Mouse (Mus musculus): ENCODE measurements at regions not wholly inside any gene's neighbourhood (a gene's known extent, or its start where the extent isn't known, plus 50 kb on each side); places are given as distances from the start of the nearest gene placed in this dataset.

GRCm38 (mm10) chr9:47253836-47254657, 255.5 kb downstream of the Gm4791 start:
- Histone ChIP-seq H3K27me3 (replicated peaks; ENCODE audit: control insufficient read depth, insufficient read depth, low read length) (no peaks in the 10 kb centered on the region), H3K9ac (ENCODE audit: low read length) (no peak overlapping the region), H3K4me1 (replicated peaks; ENCODE audit: control insufficient read depth, insufficient read depth, low read length) (no peaks in the 10 kb centered on the region), H3K27ac (ENCODE audit: low read depth) (no peak overlapping the region), H3K4me2 (ENCODE audit: low read length) (no peak overlapping the region), H3K9me3 (ENCODE audit: control insufficient read depth, low read length) (no peaks in the 10 kb centered on the region), H3K4me3 (ENCODE audit: low read depth, low read length) (no peak overlapping the region), H3K36me3 (ENCODE audit: control insufficient read depth, insufficient read depth, low read length) (no peaks in the 10 kb centered on the region)
- 43% methylated on average over 13 of the region's 13 CpGs for WGBS
- no peak for DNase-seq (ENCODE audit: low spot score)
- ATAC-seq (replicated peaks; ENCODE audit: low FRiP score, low TSS enrichment, low read depth): 0 out of 2 replicates have a peak, but pooled peaks have one; percentile 55

GRCm38 (mm10) chr9:47265946-47266490, 264.0 kb upstream of the Cadm1 start:
- Histone ChIP-seq H3K9me3 (ENCODE audit: control insufficient read depth, low read length) (no peaks in the 10 kb centered on the region), H3K4me3 (ENCODE audit: low read depth, low read length) (no peak overlapping the region), H3K36me3 (ENCODE audit: control insufficient read depth, insufficient read depth, low read length) (no peaks in the 10 kb centered on the region), H3K4me1 (replicated peaks; ENCODE audit: control insufficient read depth, insufficient read depth, low read length) (0 out of 2 replicates have a peak, but pooled peaks cover 4% of the 10 kb centered on the region), H3K9ac (ENCODE audit: low read length) (no peak overlapping the region), H3K27ac (ENCODE audit: low read depth) (no peak overlapping the region), H3K27me3 (replicated peaks; ENCODE audit: control insufficient read depth, insufficient read depth, low read length) (no peaks in the 10 kb centered on the region), H3K4me2 (ENCODE audit: low read length) (no peak overlapping the region)
- ATAC-seq (replicated peaks; ENCODE audit: low FRiP score, low TSS enrichment, low read depth): no peak
- 52% methylated on average over 9 of the region's 9 CpGs for WGBS
- DNase-seq (ENCODE audit: low spot score): no peak

- Histone ChIP-seq H3K4me1 (replicated peaks; ENCODE audit: control insufficient read depth, insufficient read depth, low read length) (peaks cover 21% of the 10 kb centered on the region), H3K4me3 (ENCODE audit: low read depth, low read length) (no peak overlapping the region), H3K4me2 (ENCODE audit: low read length) (no peak overlapping the region), H3K27me3 (replicated peaks; ENCODE audit: control insufficient read depth, insufficient read depth, low read length) (no peaks in the 10 kb centered on the region), H3K9me3 (ENCODE audit: control insufficient read depth, low read length) (no peaks in the 10 kb centered on the region), H3K36me3 (ENCODE audit: control insufficient read depth, insufficient read depth, low read length) (no peaks in the 10 kb centered on the region), H3K27ac (ENCODE audit: low read depth) (peak overlapping the region; percentile 14; the same call in 1 of the 2 replicates), H3K9ac (ENCODE audit: low read length) (no peak overlapping the region)
- DNase-seq (ENCODE audit: low spot score): peak; percentile 61
- WGBS: 39% methylated on average over 12 of the region's 12 CpGs
- peak; percentile 82 for ATAC-seq (replicated peaks; ENCODE audit: low FRiP score, low TSS enrichment, low read depth)
These were observed 253.5 kb upstream of the Cadm1 start for GRCm38 (mm10) chr9:47276303-47277005.

- H3K9me3 ChIP-seq (ENCODE audit: control insufficient read depth, low read length): no peaks in the 10 kb centered on the region
- H3K27me3 ChIP-seq (replicated peaks; ENCODE audit: control insufficient read depth, insufficient read depth, low read length): no peaks in the 10 kb centered on the region
- ATAC-seq (replicated peaks; ENCODE audit: low FRiP score, low TSS enrichment, low read depth) (no peak), DNase-seq (ENCODE audit: low spot score) (no peak)
- H3K36me3 ChIP-seq (ENCODE audit: control insufficient read depth, insufficient read depth, low read length): no peaks in the 10 kb centered on the region
- H3K4me1 ChIP-seq (replicated peaks; ENCODE audit: control insufficient read depth, insufficient read depth, low read length): peaks cover 21% of the 10 kb centered on the region
- no peak overlapping the region for H3K9ac ChIP-seq (ENCODE audit: low read length)
- 73% methylated on average over 6 of the region's 6 CpGs for WGBS
- no peak overlapping the region for H3K4me3 ChIP-seq (ENCODE audit: low read depth, low read length)
- no peak overlapping the region for H3K4me2 ChIP-seq (ENCODE audit: low read length)
- H3K27ac ChIP-seq (ENCODE audit: low read depth): 0 out of 2 replicates have a peak overlapping the region, but pooled peaks have one; percentile 0
These were observed 250.6 kb upstream of the Cadm1 start for GRCm38 (mm10) chr9:47279410-47279809.

- H3K9ac ChIP-seq (ENCODE audit: low read length): no peak overlapping the region
- no peak overlapping the region for H3K4me2 ChIP-seq (ENCODE audit: low read length)
- peak overlapping the region; percentile 0; the same call in 1 of the 2 replicates for H3K27ac ChIP-seq (ENCODE audit: low read depth)
- H3K4me1 ChIP-seq (replicated peaks; ENCODE audit: control insufficient read depth, insufficient read depth, low read length): peaks cover 19% of the 10 kb centered on the region
- ATAC-seq (replicated peaks; ENCODE audit: low FRiP score, low TSS enrichment, low read depth): no peak
- DNase-seq (ENCODE audit: low spot score): peak; percentile 62
- no peaks in the 10 kb centered on the region for H3K9me3 ChIP-seq (ENCODE audit: control insufficient read depth, low read length)
- no peak overlapping the region for H3K4me3 ChIP-seq (ENCODE audit: low read depth, low read length)
- WGBS: 49% methylated on average over 7 of the region's 7 CpGs
- H3K36me3 ChIP-seq (ENCODE audit: control insufficient read depth, insufficient read depth, low read length): no peaks in the 10 kb centered on the region
- no peaks in the 10 kb centered on the region for H3K27me3 ChIP-seq (replicated peaks; ENCODE audit: control insufficient read depth, insufficient read depth, low read length)
These were observed 249.8 kb upstream of the Cadm1 start for GRCm38 (mm10) chr9:47280146-47280545.

GRCm38 (mm10) chr9:47280598-47280997, 249.4 kb upstream of the Cadm1 start:
- Histone ChIP-seq H3K4me1 (replicated peaks; ENCODE audit: control insufficient read depth, insufficient read depth, low read length) (peaks cover 17% of the 10 kb centered on the region), H3K4me3 (ENCODE audit: low read depth, low read length) (no peak overlapping the region), H3K36me3 (ENCODE audit: control insufficient read depth, insufficient read depth, low read length) (no peaks in the 10 kb centered on the region), H3K4me2 (ENCODE audit: low read length) (no peak overlapping the region), H3K9ac (ENCODE audit: low read length) (no peak overlapping the region), H3K27me3 (replicated peaks; ENCODE audit: control insufficient read depth, insufficient read depth, low read length) (no peaks in the 10 kb centered on the region), H3K27ac (ENCODE audit: low read depth) (peak overlapping the region; percentile 0; the same call in 1 of the 2 replicates), H3K9me3 (ENCODE audit: control insufficient read depth, low read length) (no peaks in the 10 kb centered on the region)
- no peak for DNase-seq (ENCODE audit: low spot score)
- WGBS: 55% methylated on average over 8 of the region's 8 CpGs
- ATAC-seq (replicated peaks; ENCODE audit: low FRiP score, low TSS enrichment, low read depth): no peak

GRCm38 (mm10) chr9:47283746-47284455, 246.1 kb upstream of the Cadm1 start:
- DNase-seq (ENCODE audit: low spot score) (no peak), ATAC-seq (replicated peaks; ENCODE audit: low FRiP score, low TSS enrichment, low read depth) (no peak)
- Histone ChIP-seq H3K4me3 (ENCODE audit: low read depth, low read length) (no peak overlapping the region), H3K9ac (ENCODE audit: low read length) (no peak overlapping the region), H3K27me3 (replicated peaks; ENCODE audit: control insufficient read depth, insufficient read depth, low read length) (no peaks in the 10 kb centered on the region), H3K9me3 (ENCODE audit: control insufficient read depth, low read length) (no peaks in the 10 kb centered on the region), H3K4me1 (replicated peaks; ENCODE audit: control insufficient read depth, insufficient read depth, low read length) (peaks cover 14% of the 10 kb centered on the region; the same call in 1 of the 2 replicates), H3K4me2 (ENCODE audit: low read length) (no peak overlapping the region), H3K36me3 (ENCODE audit: control insufficient read depth, insufficient read depth, low read length) (no peaks in the 10 kb centered on the region), H3K27ac (ENCODE audit: low read depth) (no peak overlapping the region)
- WGBS: 69% methylated on average over 4 of the region's 4 CpGs
